In genomic region chr2:30266392-30266941, GRCm38 (mm10) we compare ENCODE assay signal across 8 mouse cellular contexts. TPM values are rescaled to one million over a fixed set of nuclear protein-coding genes. Genes with fewer than 3 reads are reported as not detected.
DNase-seq lines count a peak whose midpoint lies in the region; ATAC-seq and TF ChIP-seq lines count a peak whose summit lies in the region.

No protein-coding gene starts in this region.

- TF ChIP-seq CTCF in spleen, adult 2 months (IDR thresholded peaks at IDR 0.05; ENCODE audit: extremely low read depth, insufficient read depth, insufficient read length, insufficient replicate concordance) = no peak

- H3K36me3 ChIP-seq in spleen, adult 2 months (ENCODE audit: control insufficient read depth, insufficient read depth, low read length) = peaks cover 20% of the 10 kb centered on the region
- H3K36me3 ChIP-seq in embryonic facial prominence, embryonic 11.5 days (replicated peaks; ENCODE audit: control insufficient read depth, insufficient read depth, low read depth, low read length) = no peaks in the 10 kb centered on the region; the same call in 1 of the 2 replicates
- H3K36me3 ChIP-seq in heart, embryonic 11.5 days (ENCODE audit: control insufficient read depth, insufficient read depth, low read length) = peaks cover 14% of the 10 kb centered on the region
- peaks cover 37% of the 10 kb centered on the region for H3K36me3 ChIP-seq in kidney, embryonic 14.5 days (ENCODE audit: control insufficient read depth, insufficient read depth, low read length)
- peaks cover 7% of the 10 kb centered on the region; the same call in 1 of the 2 replicates for H3K36me3 ChIP-seq in stomach, embryonic 15.5 days

- peak overlapping the region; percentile 62 for H3K27ac ChIP-seq in spleen, adult 2 months (ENCODE audit: insufficient read depth, low read length)
- H3K27ac ChIP-seq in embryonic facial prominence, embryonic 11.5 days (replicated peaks; ENCODE audit: low read depth, low read length) = peak overlapping the region; percentile 63
- peak overlapping the region; percentile 86 for H3K27ac ChIP-seq in heart, embryonic 11.5 days (ENCODE audit: low read depth, low read length)
- peak overlapping the region; percentile 90 for H3K27ac ChIP-seq in kidney, embryonic 14.5 days (ENCODE audit: low read depth, low read length)
- H3K27ac ChIP-seq in stomach, embryonic 15.5 days = peak overlapping the region; percentile 87

- 43% methylated on average over 4 of the region's 4 CpGs for WGBS in spleen, adult 2 months
- 22% methylated on average over 4 of the region's 4 CpGs for WGBS in embryonic facial prominence, embryonic 11.5 days
- WGBS in heart, embryonic 11.5 days (ENCODE audit: insufficient replicate concordance) = 19% methylated on average over 4 of the region's 4 CpGs
- 20% methylated on average over 4 of the region's 4 CpGs for WGBS in kidney, embryonic 14.5 days
- WGBS in stomach, embryonic 15.5 days = 8% methylated on average over 3 of the region's 4 CpGs

- H3K4me3 ChIP-seq in spleen, adult 2 months (ENCODE audit: extremely low read depth, insufficient read depth, insufficient read length) = no peak overlapping the region
- H3K4me3 ChIP-seq in embryonic facial prominence, embryonic 11.5 days (ENCODE audit: low read depth, low read length) = no peak overlapping the region
- H3K4me3 ChIP-seq in heart, embryonic 11.5 days (ENCODE audit: low read depth, low read length) = no peak overlapping the region
- H3K4me3 ChIP-seq in kidney, embryonic 14.5 days (ENCODE audit: low read length) = no peak overlapping the region
- peak overlapping the region; percentile 13 for H3K4me3 ChIP-seq in stomach, embryonic 15.5 days (replicated peaks)

- H3K27me3 ChIP-seq in spleen, adult 2 months (ENCODE audit: control insufficient read depth, insufficient read depth, low read length) = no peaks in the 10 kb centered on the region
- no peaks in the 10 kb centered on the region for H3K27me3 ChIP-seq in embryonic facial prominence, embryonic 11.5 days (ENCODE audit: control insufficient read depth, insufficient read depth, low read length)
- no peaks in the 10 kb centered on the region for H3K27me3 ChIP-seq in heart, embryonic 11.5 days (ENCODE audit: control insufficient read depth, insufficient read depth, low read length)
- H3K27me3 ChIP-seq in kidney, embryonic 14.5 days (ENCODE audit: control insufficient read depth, insufficient read depth, low read length) = no peaks in the 10 kb centered on the region
- no peaks in the 10 kb centered on the region for H3K27me3 ChIP-seq in stomach, embryonic 15.5 days (replicated peaks)

- no peak for TF ChIP-seq POLR2A in spleen, adult 2 months (IDR thresholded peaks at IDR 0.05; ENCODE audit: low read depth, low read length)

- peak overlapping the region; percentile 1; the same call in 1 of the 2 replicates for H3K9ac ChIP-seq in embryonic facial prominence, embryonic 11.5 days (replicated peaks; ENCODE audit: low read length)
- H3K9ac ChIP-seq in heart, embryonic 11.5 days (ENCODE audit: low read depth, low read length) = peak overlapping the region; percentile 62
- H3K9ac ChIP-seq in kidney, embryonic 14.5 days (ENCODE audit: low read depth, low read length) = peak overlapping the region; percentile 25
- H3K9ac ChIP-seq in stomach, embryonic 15.5 days = no peak overlapping the region

- ATAC-seq in embryonic facial prominence, embryonic 11.5 days (replicated peaks; ENCODE audit: insufficient number of reproducible peaks, low FRiP score, low TSS enrichment, low read depth) = peak; percentile 21; the same call in 1 of the 2 replicates
- ATAC-seq in heart, embryonic 11.5 days (replicated peaks; ENCODE audit: insufficient number of reproducible peaks, low FRiP score, low TSS enrichment) = 0 out of 2 replicates have a peak, but pooled peaks have one; percentile 36
- peak; percentile 74 for ATAC-seq in kidney, embryonic 14.5 days (ENCODE audit: low FRiP score, low TSS enrichment)
- ATAC-seq in stomach, embryonic 15.5 days (ENCODE audit: insufficient read depth, low FRiP score, low read depth) = peak; percentile 77

- H3K9me3 ChIP-seq in embryonic facial prominence, embryonic 11.5 days (replicated peaks; ENCODE audit: control insufficient read depth, low read length) = no peaks in the 10 kb centered on the region
- no peaks in the 10 kb centered on the region for H3K9me3 ChIP-seq in heart, embryonic 11.5 days (replicated peaks; ENCODE audit: control insufficient read depth, low read length)
- H3K9me3 ChIP-seq in kidney, embryonic 14.5 days (ENCODE audit: control insufficient read depth, low read length) = no peaks in the 10 kb centered on the region
- H3K9me3 ChIP-seq in stomach, embryonic 15.5 days = no peaks in the 10 kb centered on the region

- DNase-seq in spleen, adult 2 months (ENCODE audit: low read depth in 1 of 2, low spot score in 2 of 2) = no peak
- no peak for DNase-seq in spleen, adult 18-20 months
- DNase-seq in embryonic facial prominence, embryonic 11.5 days (ENCODE audit: low spot score) = peak; percentile 69
- peak; percentile 88 for DNase-seq in lung, postnatal 10 days
- DNase-seq in spleen, postnatal 4 days (ENCODE audit: low spot score in 2 of 2) = no peak

- no peak overlapping the region for H3K4me2 ChIP-seq in embryonic facial prominence, embryonic 11.5 days (ENCODE audit: low read depth, low read length)
- peak overlapping the region; percentile 29 for H3K4me2 ChIP-seq in heart, embryonic 11.5 days
- peak overlapping the region; percentile 19 for H3K4me2 ChIP-seq in kidney, embryonic 14.5 days (replicated peaks; ENCODE audit: low read depth, low read length)
- H3K4me2 ChIP-seq in stomach, embryonic 15.5 days = peak overlapping the region; percentile 43

- peaks cover 2% of the 10 kb centered on the region; the same call in 1 of the 2 replicates for H3K4me1 ChIP-seq in spleen, adult 2 months (ENCODE audit: control insufficient read depth, insufficient read depth, insufficient read length)
- H3K4me1 ChIP-seq in embryonic facial prominence, embryonic 11.5 days (ENCODE audit: control insufficient read depth, insufficient read depth, low read length) = peaks cover 4% of the 10 kb centered on the region; the same call in 1 of the 2 replicates
- H3K4me1 ChIP-seq in heart, embryonic 11.5 days (ENCODE audit: control insufficient read depth, insufficient read depth, low read length) = peaks cover 34% of the 10 kb centered on the region
- H3K4me1 ChIP-seq in kidney, embryonic 14.5 days (ENCODE audit: control insufficient read depth, insufficient read depth, low read length) = peaks cover 23% of the 10 kb centered on the region
- H3K4me1 ChIP-seq in stomach, embryonic 15.5 days = peaks cover 41% of the 10 kb centered on the region

RNA-seq across cellular contexts. Expression of gene Phyhd1, which starts 0.5 kb away (rescaled TPM):
- polyA plus RNA-seq in spleen, adult 2 months (2012; rRNA removed) = 18.1 and 24.1 TPM in 2 replicates
- polyA plus RNA-seq in embryonic facial prominence, embryonic 11.5 days (2014; fragmentation: Nextera tagmentation; extraction: Ambion mirVana) = 2.3 and 4.5 TPM in 2 replicates
- 4.7 and 7.4 TPM in 2 replicates for polyA plus RNA-seq in heart, embryonic 11.5 days (2014; fragmentation: Nextera tagmentation; extraction: Ambion mirVana)
- polyA plus RNA-seq in kidney, embryonic 14.5 days (2014; fragmentation: Nextera tagmentation; extraction: Ambion mirVana) = 7.7 and 11.5 TPM in 2 replicates
- 13.1 and 14.2 TPM in 2 replicates for polyA plus RNA-seq in stomach, embryonic 15.5 days (2015; fragmentation: Nextera tagmentation; extraction: Ambion mirVana)

RNA-seq across cellular contexts. Expression of gene Gm28038, which starts 14.4 kb away (rescaled TPM):
- polyA plus RNA-seq in spleen, adult 2 months (2012; rRNA removed) = not detected in 2 replicates
- polyA plus RNA-seq in embryonic facial prominence, embryonic 11.5 days (2014; fragmentation: Nextera tagmentation; extraction: Ambion mirVana) = not detected in 2 replicates
- polyA plus RNA-seq in heart, embryonic 11.5 days (2014; fragmentation: Nextera tagmentation; extraction: Ambion mirVana) = not detected in 2 replicates
- not detected in 2 replicates for polyA plus RNA-seq in kidney, embryonic 14.5 days (2014; fragmentation: Nextera tagmentation; extraction: Ambion mirVana)
- polyA plus RNA-seq in stomach, embryonic 15.5 days (2015; fragmentation: Nextera tagmentation; extraction: Ambion mirVana) = not detected in 2 replicates

RNA-seq across cellular contexts. Expression of gene Dolk, which starts 19.7 kb away (rescaled TPM):
- 11.0 and 11.6 TPM in 2 replicates for polyA plus RNA-seq in spleen, adult 2 months (2012; rRNA removed)
- polyA plus RNA-seq in embryonic facial prominence, embryonic 11.5 days (2014; fragmentation: Nextera tagmentation; extraction: Ambion mirVana) = 21.5 and 26.5 TPM in 2 replicates
- 26.6 and 27.7 TPM in 2 replicates for polyA plus RNA-seq in heart, embryonic 11.5 days (2014; fragmentation: Nextera tagmentation; extraction: Ambion mirVana)
- polyA plus RNA-seq in kidney, embryonic 14.5 days (2014; fragmentation: Nextera tagmentation; extraction: Ambion mirVana) = 25.2 and 34.4 TPM in 2 replicates
- polyA plus RNA-seq in stomach, embryonic 15.5 days (2015; fragmentation: Nextera tagmentation; extraction: Ambion mirVana) = 33.2 and 33.3 TPM in 2 replicates

RNA-seq across cellular contexts. Expression of gene Nup188, which starts 19.7 kb away (rescaled TPM):
- polyA plus RNA-seq in spleen, adult 2 months (2012; rRNA removed) = 32.4 and 45.2 TPM in 2 replicates
- polyA plus RNA-seq in embryonic facial prominence, embryonic 11.5 days (2014; fragmentation: Nextera tagmentation; extraction: Ambion mirVana) = 54.0 and 58.9 TPM in 2 replicates
- polyA plus RNA-seq in heart, embryonic 11.5 days (2014; fragmentation: Nextera tagmentation; extraction: Ambion mirVana) = 34.2 and 37.4 TPM in 2 replicates
- polyA plus RNA-seq in kidney, embryonic 14.5 days (2014; fragmentation: Nextera tagmentation; extraction: Ambion mirVana) = 35.2 and 54.4 TPM in 2 replicates
- polyA plus RNA-seq in stomach, embryonic 15.5 days (2015; fragmentation: Nextera tagmentation; extraction: Ambion mirVana) = 22.4 and 29.7 TPM in 2 replicates

RNA-seq across cellular contexts. Expression of gene Gm28035, which starts 26.1 kb away (rescaled TPM):
- 6.0 and 9.6 TPM in 2 replicates for polyA plus RNA-seq in spleen, adult 2 months (2012; rRNA removed)
- polyA plus RNA-seq in embryonic facial prominence, embryonic 11.5 days (2014; fragmentation: Nextera tagmentation; extraction: Ambion mirVana) = 0.13 TPM in 1 of 2 replicates, not detected in the other
- 0.49 TPM in 1 of 2 replicates, not detected in the other for polyA plus RNA-seq in heart, embryonic 11.5 days (2014; fragmentation: Nextera tagmentation; extraction: Ambion mirVana)
- 0.07 and 0.26 TPM in 2 replicates for polyA plus RNA-seq in kidney, embryonic 14.5 days (2014; fragmentation: Nextera tagmentation; extraction: Ambion mirVana)
- polyA plus RNA-seq in stomach, embryonic 15.5 days (2015; fragmentation: Nextera tagmentation; extraction: Ambion mirVana) = 0.22 and 0.35 TPM in 2 replicates

Comparison
In these comparisons a context has a peak if more than half of its experiments do, and no peak if none do; other contexts are left out.
1. DNase-seq: peak in embryonic facial prominence, embryonic 11.5 days (single experiment) and lung, postnatal 10 days (single experiment); none in spleen, adult 2 months (0 of 2), spleen, adult 18-20 months (0 of 2) and spleen, postnatal 4 days (0 of 2).
2. ATAC-seq: peak in every context shown above with its lines; median percentile 77 in stomach, embryonic 15.5 days; 74 in kidney, embryonic 14.5 days; 36 in heart, embryonic 11.5 days; 21 in embryonic facial prominence, embryonic 11.5 days.
3. Peak in every context shown above with its lines, with median percentiles within 50 percentile points of each other: H3K27ac ChIP-seq.